Mouse (Mus musculus) adrenal gland, adult 2 months (tissue): ENCODE results near the gene Klf12. TPM values are rescaled to one million over a fixed set of nuclear protein-coding genes. Genes with fewer than 3 reads are reported as not detected.

ENCODE experiments used
- DNase-seq: peaks from one replicate; pipeline ENCODE4 v3.0.0; 2021
- polyA plus RNA-seq: library from polyadenylated mRNA; depleted of rRNA; stranded (reverse); fragments of >200 nt; gene quantifications from 2 replicates; pipeline ENCODE4 v1.2.3, GENCODE M21; 2012
- total RNA-seq, 2 experiments: library from RNA; stranded (reverse); gene quantifications; 2 replicates each; pipeline ENCODE4 v1.2.3; 2021

Gene Klf12
- total and polyA plus RNA-seq, 3 experiments: 11.4 to 25.6 (median 16.8) TPM

DNA sequence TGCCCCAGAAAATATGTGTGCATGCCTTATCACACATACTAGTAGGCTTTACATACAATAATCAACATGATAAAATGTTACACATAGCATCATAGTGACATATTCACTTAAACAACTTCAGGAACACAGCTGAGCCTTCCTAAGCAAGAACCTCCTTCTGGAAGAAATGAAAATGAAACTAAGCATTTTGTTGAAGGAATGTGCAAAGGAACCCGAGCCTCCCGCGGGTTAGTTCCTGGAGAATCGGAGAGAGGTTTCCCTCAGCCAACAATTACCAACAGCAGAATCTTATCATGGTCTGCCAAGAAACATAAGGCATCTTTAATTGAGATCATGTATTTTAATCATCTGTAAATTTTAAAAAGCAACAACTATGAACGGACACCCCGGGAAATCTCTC, 257.8 kb downstream of the Klf12 start:
- DNase-seq: no peak

GRCm38 (mm10) chr14:100017219-100017618, 267.3 kb downstream of the Klf12 start:
- DNase-seq: no peak

DNA sequence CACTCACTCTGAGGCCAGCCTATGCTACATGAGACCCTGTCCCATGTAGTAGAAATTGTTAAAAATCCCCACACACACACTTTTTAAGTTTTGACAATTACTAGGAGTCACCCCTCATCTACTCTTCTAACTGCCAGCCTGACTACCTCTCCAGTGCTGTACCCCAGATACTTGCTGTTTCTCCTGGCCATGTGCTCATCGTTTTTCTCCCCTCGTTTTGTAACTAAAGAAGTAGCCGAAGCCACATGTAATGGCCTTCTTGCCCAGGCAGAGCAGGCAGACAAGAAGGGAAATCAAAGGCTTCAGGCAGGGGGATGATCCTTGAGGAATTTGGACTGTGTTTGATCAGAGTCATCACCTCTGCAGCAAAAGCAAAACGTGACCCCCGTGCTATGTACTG, 274.0 kb downstream of the Klf12 start:
- no peak for DNase-seq

GRCm38 (mm10) chr14:100009790-100010382, 274.6 kb downstream of the Klf12 start:
- peak; percentile 41 for DNase-seq

DNA sequence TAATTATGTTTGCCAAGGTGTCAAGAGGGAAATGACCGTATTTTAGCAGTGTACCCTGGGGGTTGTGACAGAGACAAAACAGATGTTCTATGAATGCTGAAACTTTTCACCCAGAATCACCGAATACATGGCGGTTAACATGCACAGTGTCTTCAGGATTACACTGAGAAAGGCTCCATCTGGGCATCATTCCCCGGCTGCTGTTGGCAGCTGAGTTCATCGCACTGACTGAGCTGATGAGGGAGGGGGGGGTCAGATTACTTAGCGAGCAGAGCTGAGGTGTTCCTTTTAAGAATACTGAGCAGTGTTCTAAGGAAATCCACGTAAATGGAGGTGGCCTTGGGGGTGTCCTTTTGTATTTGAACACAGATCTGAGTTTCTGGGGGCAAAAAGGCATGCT, 301.0 kb downstream of the Klf12 start:
- no peak for DNase-seq

DNA sequence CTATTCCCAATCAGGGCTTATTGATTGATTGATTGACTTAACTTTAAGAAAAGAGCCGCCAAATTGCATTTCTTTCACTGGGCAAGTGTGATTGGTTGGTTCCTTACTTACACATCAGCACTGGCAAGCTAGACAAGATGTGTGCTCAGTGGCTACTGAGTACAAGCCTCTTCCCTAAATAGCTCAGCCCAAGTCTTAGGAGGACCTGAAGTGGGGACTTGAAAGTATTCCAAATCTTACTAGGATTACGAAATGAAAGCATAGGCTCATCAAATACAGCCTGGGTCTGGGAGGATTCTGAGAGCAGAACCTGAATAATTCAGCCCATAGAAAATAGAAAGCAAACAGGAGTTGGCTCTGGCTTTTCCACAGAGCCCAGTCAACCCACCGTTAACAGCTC, 303.3 kb downstream of the Klf12 start:
- no peak for DNase-seq

GRCm38 (mm10) chr14:99967920-99968319, 316.6 kb downstream of the Klf12 start:
- no peak for DNase-seq

DNA sequence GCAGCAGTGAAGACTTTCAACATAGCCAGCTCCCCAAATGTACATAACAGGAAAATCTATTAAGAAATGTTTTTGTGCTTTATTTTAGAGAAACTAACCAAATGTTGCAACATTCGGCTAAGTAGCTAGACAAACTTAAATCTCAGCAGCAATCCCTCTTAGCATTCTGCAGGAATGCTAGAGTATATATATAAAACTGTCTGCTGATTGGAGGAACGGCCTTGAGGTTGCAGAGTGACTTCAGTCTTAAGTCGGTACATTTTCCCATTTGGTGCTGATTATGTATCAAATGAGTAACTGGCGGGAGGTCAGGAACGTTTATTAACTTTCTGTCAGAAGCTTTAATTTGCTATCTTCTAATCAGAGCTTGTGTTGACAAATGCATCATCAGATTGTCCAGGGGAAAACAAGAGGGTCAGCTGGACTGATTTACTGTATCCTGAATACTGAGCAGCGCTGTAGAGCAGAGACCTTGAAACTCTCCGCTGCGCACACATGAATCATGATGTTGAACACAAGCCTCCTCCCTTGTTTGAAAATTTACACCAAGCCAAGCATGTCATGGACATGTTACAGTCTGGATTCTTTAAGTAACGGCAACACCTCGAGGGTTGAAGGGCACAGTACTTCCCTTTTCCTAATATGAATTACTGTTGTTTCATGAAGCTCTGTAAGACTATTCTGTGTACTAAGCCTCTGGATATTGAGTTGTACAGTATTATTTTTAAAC, 323.8 kb downstream of the Klf12 start:
- peak; percentile 67 for DNase-seq

- DNase-seq: no peak
Observed at GRCm38 (mm10) chr14:99955133-99955532, 329.3 kb downstream of the Klf12 start.

DNA sequence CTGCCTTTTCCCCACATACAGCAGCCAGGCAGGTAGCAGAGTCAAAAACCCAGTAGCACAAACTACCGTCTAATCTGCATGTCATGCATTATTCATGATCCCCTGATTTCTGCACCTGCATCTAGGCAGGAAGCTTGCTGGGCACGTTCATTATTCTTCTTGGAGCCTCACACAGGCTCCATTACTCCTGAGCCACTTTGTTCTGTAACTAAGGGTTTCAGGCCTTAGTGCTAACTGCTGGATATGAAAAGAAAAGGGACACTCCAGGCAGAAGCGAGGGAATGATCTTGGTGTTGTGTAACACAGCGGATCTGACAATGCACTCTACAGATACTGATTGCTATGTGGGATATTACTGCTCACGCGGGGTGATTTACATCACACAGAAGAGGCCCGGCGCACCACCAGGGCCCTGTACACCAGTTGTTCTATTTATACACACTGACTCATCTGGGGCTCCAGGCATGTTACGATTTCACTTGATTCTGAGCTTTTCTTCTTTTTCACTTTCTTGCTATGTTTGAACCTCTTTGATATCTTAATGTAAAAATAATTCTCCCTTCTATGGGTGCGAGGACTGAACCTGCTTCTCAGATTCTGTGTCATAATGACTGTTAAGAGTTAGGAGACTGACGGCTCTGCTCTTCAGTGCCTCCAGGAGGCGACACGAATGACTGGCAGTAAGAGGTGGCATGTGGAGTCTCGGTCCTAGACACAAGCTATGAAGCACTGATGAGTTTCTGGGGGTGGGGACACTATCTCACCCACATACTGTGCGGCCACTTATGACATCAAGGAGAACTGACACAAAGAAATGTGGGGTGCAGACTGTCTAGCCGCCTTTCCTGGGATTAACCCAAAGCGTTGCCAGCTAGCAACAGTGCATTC, 340.0 kb downstream of the Klf12 start:
- DNase-seq: peak; percentile 36

DNA sequence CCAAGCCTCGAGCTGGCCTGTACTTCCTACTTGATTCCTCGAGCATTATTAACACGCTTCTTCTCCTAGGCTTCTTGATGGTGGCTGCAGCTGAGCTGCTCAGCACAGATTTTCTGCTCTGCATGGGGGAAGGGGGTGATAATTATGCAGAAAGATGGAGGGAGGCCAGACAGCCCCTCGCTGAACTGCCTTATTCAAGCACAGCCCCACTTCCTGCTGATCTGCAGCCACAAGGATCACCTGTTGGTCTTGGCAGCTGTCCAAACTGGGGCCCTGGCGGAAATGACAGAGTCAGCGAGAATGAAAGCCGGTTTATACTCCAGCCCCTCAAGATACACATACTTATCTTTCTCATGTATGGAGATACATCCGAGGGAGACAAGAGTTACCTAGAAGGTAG, 341.3 kb downstream of the Klf12 start:
- DNase-seq: no peak

DNA sequence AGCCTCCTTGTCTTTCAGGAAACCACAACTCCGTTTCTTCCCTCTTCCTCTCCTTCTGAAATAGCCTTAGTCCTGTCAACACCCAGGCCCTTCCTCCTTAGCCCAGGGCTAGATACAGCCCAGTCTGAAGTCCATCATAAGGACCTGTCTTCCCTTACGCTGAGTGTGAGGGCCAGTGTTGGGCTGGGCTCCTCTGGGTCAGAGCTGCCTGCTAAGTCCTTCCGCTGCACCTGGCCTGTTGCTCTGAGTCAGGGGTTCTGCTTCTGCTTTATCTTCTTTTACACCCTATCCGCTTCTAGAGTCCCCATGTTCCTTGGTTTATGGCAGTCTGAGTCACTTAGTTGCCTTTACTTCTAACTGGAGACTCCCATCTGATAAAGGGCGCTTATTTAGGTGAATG, 351.0 kb downstream of the Klf12 start:
- no peak for DNase-seq

DNA sequence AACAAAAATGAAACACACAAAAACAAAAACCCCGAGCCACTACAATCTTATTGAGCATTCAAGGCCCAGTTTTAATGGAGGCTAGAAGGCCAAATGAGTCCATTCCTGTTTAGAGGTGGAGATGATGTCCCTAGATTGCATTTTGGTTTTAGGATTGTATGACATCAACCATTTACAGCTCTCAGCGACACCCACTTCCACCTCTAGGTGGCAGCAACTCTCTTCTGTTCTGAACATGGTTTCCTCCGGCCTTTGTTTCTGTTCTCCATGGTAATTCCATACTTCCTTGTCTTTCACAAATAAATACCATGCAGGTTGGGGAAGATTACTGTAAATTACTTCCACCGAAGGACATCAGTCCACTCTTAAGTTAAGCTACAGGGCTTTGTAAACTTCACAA, 352.6 kb downstream of the Klf12 start:
- DNase-seq: peak; percentile 66

DNA sequence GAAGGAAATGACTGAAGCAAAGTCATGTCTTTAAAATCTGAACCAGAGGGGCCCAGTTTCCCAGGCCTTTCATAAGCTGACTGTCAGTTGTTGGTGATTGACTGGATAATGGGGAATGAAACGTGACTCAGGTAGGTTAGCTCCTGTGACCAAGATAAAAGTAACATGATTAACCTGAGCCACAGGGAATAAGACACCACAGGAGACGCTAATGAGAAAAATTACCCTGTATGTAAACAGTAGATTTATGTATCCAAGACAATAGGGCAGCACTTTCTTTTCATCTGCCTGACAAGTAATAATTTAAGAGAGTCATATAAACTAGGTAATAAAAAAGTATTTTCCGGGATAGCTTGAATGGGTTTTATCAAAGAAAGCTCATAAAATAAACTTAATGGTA, 372.6 kb downstream of the Klf12 start:
- DNase-seq: no peak

- no peak for DNase-seq
Observed at GRCm38 (mm10) chr14:99910876-99911275, 373.6 kb downstream of the Klf12 start.

DNA sequence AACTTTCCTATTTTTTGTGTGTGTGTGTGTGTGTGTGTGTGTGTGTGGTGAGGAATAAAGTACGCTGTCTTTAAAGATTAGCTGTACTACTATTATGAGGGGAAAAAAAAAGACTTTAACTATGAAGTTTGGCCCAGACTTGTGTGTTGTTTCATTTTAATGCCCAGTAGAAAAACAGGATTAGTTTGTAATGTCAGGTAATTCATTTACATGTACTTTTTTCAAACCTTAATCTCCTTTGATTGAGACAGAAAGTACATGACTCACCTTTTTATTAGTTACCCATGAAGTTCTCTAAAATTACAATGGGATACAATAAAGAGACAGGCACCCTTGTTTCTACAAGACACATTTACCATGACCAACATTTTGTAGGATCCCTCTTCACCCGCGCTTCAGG, 383.6 kb downstream of the Klf12 start:
- DNase-seq: no peak

DNA sequence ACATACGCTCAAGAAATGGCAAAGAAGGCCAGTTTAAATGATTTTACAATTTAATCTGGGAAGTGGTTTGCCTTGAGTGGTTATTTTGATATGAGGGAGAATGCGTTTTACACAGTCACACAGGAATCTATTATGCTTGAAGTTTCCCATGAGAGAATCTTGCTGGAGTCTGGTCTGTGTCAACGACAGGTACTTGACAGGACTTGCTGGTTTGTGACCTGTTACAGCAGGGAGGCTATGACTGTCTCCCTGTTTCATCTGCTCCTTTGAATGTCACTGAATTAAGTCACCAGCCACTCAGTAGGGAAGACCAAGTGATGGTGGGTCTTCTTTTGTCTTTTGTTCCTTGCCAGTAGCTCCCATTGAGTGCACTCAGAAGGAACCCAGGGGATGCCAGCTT, 385.6 kb downstream of the Klf12 start:
- DNase-seq: no peak

- DNase-seq: peak; percentile 60
Observed at GRCm38 (mm10) chr14:99894708-99895383, 389.6 kb downstream of the Klf12 start.

DNA sequence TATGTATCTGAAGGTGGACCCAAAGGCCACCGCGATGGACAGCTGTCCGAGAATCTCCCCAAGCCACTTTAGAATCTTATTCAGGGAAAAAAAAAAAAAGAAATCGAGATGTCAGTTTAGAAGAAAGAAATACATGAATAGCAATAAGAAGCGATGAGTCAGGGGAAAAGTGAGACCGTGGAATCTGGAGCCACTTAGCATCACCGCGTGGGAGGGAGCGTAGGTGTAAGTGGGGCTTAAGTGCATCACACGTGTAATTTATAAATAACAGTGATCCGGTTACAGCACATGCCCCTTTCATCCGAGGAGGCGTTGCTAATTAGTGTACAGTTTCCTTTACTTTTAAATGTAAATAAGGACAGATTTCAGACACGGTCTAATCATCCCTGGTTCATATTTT, 390.4 kb downstream of the Klf12 start:
- no peak for DNase-seq

GRCm38 (mm10) chr14:99886503-99886902, 398.0 kb downstream of the Klf12 start:
- no peak for DNase-seq

- DNase-seq: no peak
Observed at GRCm38 (mm10) chr14:99885562-99885961, 398.9 kb downstream of the Klf12 start.

DNA sequence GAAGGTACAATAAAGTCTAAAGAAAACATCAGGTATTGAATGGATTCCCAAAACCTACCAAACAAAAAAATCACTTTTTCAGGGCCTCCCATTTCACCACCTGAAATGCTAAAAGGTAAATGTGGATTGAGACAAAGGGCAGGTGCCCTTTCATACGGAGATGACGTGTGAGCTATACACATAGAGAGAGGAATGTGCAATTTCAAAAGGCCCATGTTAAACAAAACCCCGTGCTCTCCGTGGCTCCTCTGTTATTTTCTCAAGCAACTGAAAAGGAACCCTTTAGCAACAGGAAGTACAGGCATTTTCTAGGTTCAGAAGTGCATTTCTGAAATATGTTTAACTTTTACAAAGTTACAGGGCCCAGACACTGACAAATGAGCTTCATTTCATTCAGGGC, 399.4 kb downstream of the Klf12 start:
- no peak for DNase-seq
